Mouse (Mus musculus) heart, postnatal 0 days (tissue): ENCODE data around the gene Tmprss2. TPM values are rescaled to one million over a fixed set of nuclear protein-coding genes. Genes with fewer than 3 reads are reported as not detected.

Experiments
- ATAC-seq: fragments of 200-750 bp; cut with Nextera tagmentation; 2 replicates; pipeline ENCODE4 v1.8.0; 2017; ENCODE audit warnings: low read depth, moderate number of reproducible peaks, moderate library complexity; ENCODE audit not compliant: insufficient read depth
- DNase-seq: peaks from one replicate; pipeline ENCODE4 v3.0.0-alpha.2; 2016; ENCODE audit warnings: low spot score
- H3K27ac ChIP-seq: fragments of 300-500 bp; sonication (generic); 2 replicates; pipeline ENCODE4 v1.5.1; 2014; ENCODE audit warnings: low read depth, mild to moderate bottlenecking
- H3K27me3 ChIP-seq: fragments of 300-500 bp; sonication (generic); 2 replicates; pipeline ENCODE4 v1.6.1; 2014; ENCODE audit warnings: low read length, mixed read lengths; ENCODE audit not compliant: control insufficient read depth, insufficient read depth
- H3K36me3 ChIP-seq: fragments of 300-500 bp; sonication (generic); replicated peaks from 2 replicates; pipeline ENCODE4 v1.6.1; 2014; ENCODE audit warnings: low read length, mixed read lengths; ENCODE audit not compliant: control insufficient read depth, insufficient read depth
- H3K4me1 ChIP-seq: fragments of 300-500 bp; sonication (generic); 2 replicates; pipeline ENCODE4 v1.6.1; 2014; ENCODE audit warnings: antibody characterized with exemption; ENCODE audit not compliant: control insufficient read depth, insufficient read depth
- H3K4me2 ChIP-seq: fragments of 300-500 bp; sonication (generic); 2 replicates; pipeline ENCODE4 v1.6.1; 2014; ENCODE audit warnings: low read depth, mild to moderate bottlenecking, low read length, moderate library complexity
- H3K4me3 ChIP-seq: fragments of 300-500 bp; sonication (generic); 2 replicates; pipeline ENCODE4 v1.5.1; 2014; ENCODE audit warnings: low read depth, low read length
- H3K9ac ChIP-seq: fragments of 300-500 bp; sonication (generic); replicated peaks from 2 replicates; pipeline ENCODE4 v1.6.1; 2014; ENCODE audit warnings: low read depth, low read length, mixed read lengths
- H3K9me3 ChIP-seq: fragments of 300-500 bp; sonication (generic); replicated peaks from 2 replicates; pipeline ENCODE4 v1.6.1; 2016; ENCODE audit warnings: low read length; ENCODE audit not compliant: control insufficient read depth
- CTCF ChIP-seq: IDR thresholded peaks from 2 replicates; pipeline ENCODE4 v1.5.1; 2016; ENCODE audit warnings: antibody characterized with exemption, control low read depth, low read depth
- EP300 ChIP-seq: IDR thresholded peaks from 2 replicates; pipeline ENCODE4 v1.6.1; 2016; ENCODE audit warnings: antibody characterized with exemption, low read depth
- WGBS: fragments of 180-500 bp; shearing (Covaris S2); extraction: QIAGEN DNeasy Blood & Tissue Kit; methylation state at CpG from one replicate; pipeline ENCODE4 v1.1.7; 2014; 5-methylcytosine and 5-hydroxymethylcytosine counted together
- polyA plus RNA-seq: library from polyadenylated mRNA; unstranded; fragments of >200 nt; fragmentation: Nextera tagmentation; extraction: Ambion mirVana; gene quantifications from 2 replicates; pipeline ENCODE4 v1.2.1, GENCODE M21; 2015
- total RNA-seq: library from RNA; depleted of rRNA; stranded (reverse); fragments of >200 nt; gene quantifications from 2 replicates; pipeline ENCODE4 v1.2.3, GENCODE M21; 2014; ENCODE audit warnings: low replicate concordance; rRNA removed

The Tmprss2 gene
- total and polyA plus RNA-seq, 2 experiments from 2014 or later, result 0.11 to 7.1 TPM

DNA sequence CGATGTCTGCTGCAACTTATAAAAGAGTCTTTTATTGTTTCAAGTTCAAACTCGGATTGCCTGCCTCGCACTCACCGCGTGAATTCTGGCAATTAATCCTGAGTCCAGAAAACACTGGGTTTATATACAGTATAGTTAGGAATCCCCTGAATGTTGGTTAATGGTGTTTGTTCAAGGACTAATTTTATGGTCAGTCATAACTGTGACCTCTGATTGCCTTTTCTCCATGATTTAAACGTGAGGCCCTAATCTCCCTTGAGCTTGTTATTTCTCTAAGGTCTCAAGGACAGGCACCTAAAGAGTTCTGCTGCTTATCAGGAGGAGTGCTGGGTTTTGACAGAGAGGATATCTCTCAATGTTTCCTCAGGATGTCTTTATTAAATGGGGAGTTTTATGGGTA is 89.0 kb downstream of the Tmprss2 start:
- H3K4me2 ChIP-seq, result no peak overlapping the region
- H3K4me3 ChIP-seq, result no peak overlapping the region
- no peaks in the 10 kb centered on the region for H3K27me3 ChIP-seq
- DNase-seq (no peak), ATAC-seq (no peak)
- H3K36me3 ChIP-seq, result no peaks in the 10 kb centered on the region
- H3K9ac ChIP-seq, result no peak overlapping the region
- H3K9me3 ChIP-seq, result no peaks in the 10 kb centered on the region
- 64% methylated on average over 6 of the region's 6 CpGs for WGBS
- no peak overlapping the region for H3K27ac ChIP-seq
- no peak for TF ChIP-seq EP300
- TF ChIP-seq CTCF, result no peak
- no peaks in the 10 kb centered on the region for H3K4me1 ChIP-seq

DNA sequence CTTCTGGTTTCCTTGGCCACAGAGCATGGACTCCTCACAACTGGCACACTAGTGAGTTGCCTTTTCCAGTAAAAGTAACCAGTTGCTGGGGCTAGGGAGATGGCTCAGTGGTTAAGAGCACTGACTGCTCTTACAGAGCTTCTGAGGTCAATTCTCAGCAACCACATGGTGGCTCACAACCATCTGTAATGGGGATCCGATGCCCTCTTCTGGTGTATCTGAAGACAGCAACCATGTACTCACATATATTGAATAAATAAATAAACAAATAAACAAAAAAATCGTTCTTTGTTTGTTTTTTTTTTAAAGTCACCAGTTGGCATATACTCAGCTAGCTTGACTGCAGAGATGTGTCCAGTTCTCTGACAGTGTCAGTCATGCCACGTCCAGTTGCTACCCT is 94.7 kb downstream of the Tmprss2 start:
- no peaks in the 10 kb centered on the region for H3K36me3 ChIP-seq
- H3K9ac ChIP-seq, result no peak overlapping the region
- no peaks in the 10 kb centered on the region for H3K4me1 ChIP-seq
- DNase-seq (no peak), ATAC-seq (no peak)
- H3K27ac ChIP-seq, result no peak overlapping the region
- TF ChIP-seq EP300 (no peak), CTCF (no peak)
- 68% methylated on average over 3 of the region's 3 CpGs for WGBS
- H3K27me3 ChIP-seq, result no peaks in the 10 kb centered on the region
- H3K4me3 ChIP-seq, result no peak overlapping the region
- no peak overlapping the region for H3K4me2 ChIP-seq
- no peaks in the 10 kb centered on the region for H3K9me3 ChIP-seq

Other genes with a start within 250 kb of the Tmprss2 start
- gene Mx1, start 148.3 kb downstream of the Tmprss2 start, total RNA-seq, result 0.35 and 0.80 TPM in 2 replicates
- gene Mx1, start 148.3 kb downstream of the Tmprss2 start, polyA plus RNA-seq, result 0.22 and 0.37 TPM in 2 replicates
- not detected in 2 replicates for gene Fam3b, start 96.4 kb downstream of the Tmprss2 start, total RNA-seq
- not detected in 2 replicates for gene Fam3b, start 96.4 kb downstream of the Tmprss2 start, polyA plus RNA-seq
- gene Ripk4, start 152.6 kb upstream of the Tmprss2 start, total RNA-seq, result 3.2 and 4.3 TPM in 2 replicates
- gene Ripk4, start 152.6 kb upstream of the Tmprss2 start, polyA plus RNA-seq, result 1.1 and 1.3 TPM in 2 replicates
- 1.4 and 23.7 TPM in 2 replicates for gene Prdm15, start 240.7 kb upstream of the Tmprss2 start, total RNA-seq
- gene Prdm15, start 240.7 kb upstream of the Tmprss2 start, polyA plus RNA-seq, result 2.3 TPM in 2 replicates